Mouse (Mus musculus) activated CD4-positive, CD25-positive, alpha-beta regulatory T cell (primary cell): Measurements from ENCODE around the gene Rfc4. TPM values are rescaled to one million over a fixed set of nuclear protein-coding genes. Genes with fewer than 3 reads are reported as not detected.

Experiments used
- polyA plus RNA-seq, 2 experiments: library from polyadenylated mRNA; unstranded; fragments of 100-300 nt; shearing (Covaris generic); gene quantifications; one replicate each; pipeline ENCODE4 v1.2.1; 2017

The Rfc4 gene
- polyA plus RNA-seq, result 10 to 100 TPM; 33.1 to 35.5 TPM

GRCm38 (mm10) chr16:23127673-23128375 lies at the start of gene Rfc4:
Gene Rfc4, minus strand, starts transcription at chr16:23127737.

GRCm38 (mm10) chr16:23146280-23146679 lies 18.7 kb upstream of the Rfc4 start, which contains the start of gene Adipoq:
Gene Adipoq, plus strand, starts transcription at chr16:23146536.

GRCm38 (mm10) chr16:23107231-23107942 lies 20.1 kb downstream of the Rfc4 start, which contains the start of gene Eif4a2:
Gene Eif4a2, plus strand, starts transcription at chr16:23107444.

Other genes with a start within 250 kb of the Rfc4 start
- gene Ahsg, start 236.5 kb downstream of the Rfc4 start, polyA plus RNA-seq, result not detected
- gene Fetub, start 209.4 kb downstream of the Rfc4 start, polyA plus RNA-seq, result not detected
- not detected for gene Hrg, start 176.7 kb downstream of the Rfc4 start, polyA plus RNA-seq
- not detected for gene Kng2, start 98.3 kb downstream of the Rfc4 start, polyA plus RNA-seq
- not detected for gene Kng1, start 69.9 kb downstream of the Rfc4 start, polyA plus RNA-seq
- gene Eif4a2, start 20.3 kb downstream of the Rfc4 start, polyA plus RNA-seq, result 100 to 1,000 TPM; 178 to 215 TPM
- gene Adipoq, start 18.8 kb upstream of the Rfc4 start, polyA plus RNA-seq, result under 1 TPM in 1 of 2 experiments, not detected in 1; 0.60 TPM
- 10 to 100 TPM; 51.3 to 58.2 TPM for gene St6gal1, start 97.0 kb upstream of the Rfc4 start, polyA plus RNA-seq